Mouse (Mus musculus) MEL (cell line): ENCODE measurements around the gene Cpt2. TPM values are rescaled to one million over a fixed set of nuclear protein-coding genes. Genes with fewer than 3 reads are reported as not detected.

Experiments used
- DNase-seq: peaks from one replicate; pipeline ENCODE4 v3.0.0; 2011; ENCODE audit warnings: low read depth, low spot score
- H3K27ac ChIP-seq: 2 replicates; pipeline ENCODE4 v1.5.1; 2012; ENCODE audit warnings: low read depth, mild to moderate bottlenecking, control low read depth, low read length, moderate library complexity; ENCODE audit not compliant: control insufficient read depth
- H3K27me3 ChIP-seq, 2 experiments: fragments of 150-350 bp in 1 of 2; sonication (generic) in 1 of 2; 2 replicates each; pipeline ENCODE4 v1.6.1; 2012; ENCODE audit warnings: low read length in 2 of 2, mild to moderate bottlenecking in 2 of 2, improper control_type of control experiment in 1 of 2, moderate library complexity in 1 of 2; ENCODE audit not compliant: insufficient read depth in 2 of 2, control insufficient read depth in 1 of 2
- H3K36me3 ChIP-seq, 2 experiments: 2 replicates each; pipeline ENCODE4 v1.6.1; 2012 to 2014; ENCODE audit warnings: low read length in 2 of 2, improper control_type of control experiment in 1 of 2, inconsistent platforms in 1 of 2, mild to moderate bottlenecking in 1 of 2; ENCODE audit not compliant: insufficient read depth in 2 of 2, control insufficient read depth in 1 of 2
- H3K4me1 ChIP-seq, 2 experiments: fragments of 150-350 bp in 1 of 2; sonication (generic) in 1 of 2; 2 replicates each; pipeline ENCODE4 v1.6.1; 2012; ENCODE audit warnings: low read length in 2 of 2, improper control_type of control experiment in 1 of 2, mild to moderate bottlenecking in 1 of 2; ENCODE audit not compliant: insufficient read depth in 2 of 2, control insufficient read depth in 1 of 2
- H3K4me3 ChIP-seq, 2 experiments: fragments of 150-350 bp in 1 of 2; sonication (generic) in 1 of 2; 2 replicates each; pipeline ENCODE4 v1.5.1; 2012; ENCODE audit warnings: low read depth in 2 of 2, low read length in 2 of 2, mild to moderate bottlenecking in 2 of 2, moderate library complexity in 2 of 2, control low read depth in 1 of 2, improper control_type of control experiment in 1 of 2; ENCODE audit not compliant: control insufficient read depth in 1 of 2, insufficient read depth in 1 of 2
- H3K79me2 ChIP-seq: 2 replicates; pipeline ENCODE4 v1.6.1; 2012; ENCODE audit warnings: mild to moderate bottlenecking, low read length, moderate library complexity; ENCODE audit not compliant: control insufficient read depth, poor library complexity, insufficient read depth
- H3K9ac ChIP-seq: 2 replicates; pipeline ENCODE4 v1.6.1; 2012; ENCODE audit warnings: low read depth, mild to moderate bottlenecking, control low read depth, low read length, moderate library complexity; ENCODE audit not compliant: control insufficient read depth, poor library complexity, severe bottlenecking
- H3K9me3 ChIP-seq: fragments of 150-350 bp; sonication (generic); replicated peaks from 2 replicates; pipeline ENCODE4 v1.6.1; 2012; ENCODE audit warnings: mild to moderate bottlenecking, low read length, improper control_type of control experiment, moderate library complexity; ENCODE audit not compliant: insufficient read depth
- BHLHE40 ChIP-seq: IDR thresholded peaks from 2 replicates; pipeline ENCODE4 v1.6.1; 2012; ENCODE audit warnings: low read depth, mild to moderate bottlenecking, inconsistent platforms, low read length, improper control_type of control experiment, borderline replicate concordance
- CTCF ChIP-seq, 3 experiments: IDR thresholded peaks in 2 of 3; conservative IDR thresholded peaks in 1 of 3; 2 replicates each; pipeline ENCODE4 v1.5.1; 2011 to 2012; ENCODE audit warnings: low read length in 3 of 3, low read depth in 2 of 3, mild to moderate bottlenecking in 2 of 3, improper control_type of control experiment in 1 of 3, inconsistent platforms in 1 of 3, mixed read lengths in 1 of 3, moderate library complexity in 1 of 3; ENCODE audit not compliant: control insufficient read depth in 1 of 3, insufficient read depth in 1 of 3, poor library complexity in 1 of 3, severe bottlenecking in 1 of 3
- E2F4 ChIP-seq: IDR thresholded peaks from 2 replicates; pipeline ENCODE4 v1.6.1; 2011; ENCODE audit warnings: low read depth, low read length, improper control_type of control experiment, borderline replicate concordance
- ELF1 ChIP-seq: IDR thresholded peaks from 2 replicates; pipeline ENCODE4 v1.6.1; 2014; ENCODE audit warnings: low read depth, mild to moderate bottlenecking, inconsistent platforms, low read length, improper control_type of control experiment, moderate library complexity
- JUND ChIP-seq: IDR thresholded peaks from 2 replicates; pipeline ENCODE4 v1.6.1; 2011; ENCODE audit warnings: low read depth, mild to moderate bottlenecking, improper control_type of control experiment, low read length
- KAT2A ChIP-seq: conservative IDR thresholded peaks from 2 replicates; pipeline ENCODE4 v1.6.1; 2012; ENCODE audit warnings: low read depth, low read length, improper control_type of control experiment, inconsistent platforms
- MAFK ChIP-seq: IDR thresholded peaks from 2 replicates; pipeline ENCODE4 v1.6.1; 2011; ENCODE audit warnings: low read depth, mild to moderate bottlenecking, low read length, improper control_type of control experiment, borderline replicate concordance
- MXI1 ChIP-seq: IDR thresholded peaks from 2 replicates; pipeline ENCODE4 v1.6.1; 2011; ENCODE audit warnings: mild to moderate bottlenecking, low read depth, low read length, improper control_type of control experiment
- MYB ChIP-seq: IDR thresholded peaks from 2 replicates; pipeline ENCODE4 v1.6.1; 2011; ENCODE audit warnings: mild to moderate bottlenecking, low read depth, low read length, improper control_type of control experiment
- NRF1 ChIP-seq: IDR thresholded peaks from 2 replicates; pipeline ENCODE4 v1.6.1; 2014; ENCODE audit warnings: low read depth, mild to moderate bottlenecking, inconsistent platforms, low read length, improper control_type of control experiment, moderate library complexity; ENCODE audit not compliant: poor library complexity, insufficient read depth, severe bottlenecking
- POLR2A ChIP-seq, 2 experiments: IDR thresholded peaks; 2 replicates each; pipeline ENCODE4 v1.6.1; 2011 to 2012; ENCODE audit warnings: low read length in 2 of 2, mild to moderate bottlenecking in 2 of 2, control low read depth in 1 of 2, improper control_type of control experiment in 1 of 2, low read depth in 1 of 2, moderate library complexity in 1 of 2; ENCODE audit not compliant: control insufficient read depth in 1 of 2, insufficient read depth in 1 of 2, poor library complexity in 1 of 2
- POLR2AphosphoS2 ChIP-seq: IDR thresholded peaks from 2 replicates; pipeline ENCODE4 v1.6.1; 2011; ENCODE audit warnings: low read length, improper control_type of control experiment
- POLR2AphosphoS5 ChIP-seq: IDR thresholded peaks from 2 replicates; pipeline ENCODE4 v1.6.1; 2012; ENCODE audit warnings: low read depth, borderline replicate concordance, mild to moderate bottlenecking, inconsistent platforms, low read length, moderate library complexity, mixed read lengths
- SIN3A ChIP-seq: IDR thresholded peaks from 2 replicates; pipeline ENCODE4 v1.6.1; 2012; ENCODE audit warnings: low read length, improper control_type of control experiment, inconsistent platforms
- ZKSCAN1 ChIP-seq: IDR thresholded peaks from 2 replicates; pipeline ENCODE4 v1.6.1; 2012; ENCODE audit warnings: low read depth, mild to moderate bottlenecking, inconsistent platforms, low read length, improper control_type of control experiment, moderate library complexity
- ZNF384 ChIP-seq: IDR thresholded peaks from 2 replicates; pipeline ENCODE4 v1.6.1; 2012; ENCODE audit warnings: low read depth, mild to moderate bottlenecking, inconsistent platforms, low read length, improper control_type of control experiment
- polyA plus RNA-seq, 2 experiments: library from polyadenylated mRNA; stranded (reverse) in 1 of 2; unstranded in 1 of 2; fragments of >175 nt in 1 of 2; fragments of >200 nt in 1 of 2; gene quantifications; 2 replicates each; pipeline versions ENCODE4 v1.2.1 to v1.2.4; 2012; ENCODE audit warnings: low replicate concordance in 2 of 2, low read depth in 1 of 2; ENCODE audit not compliant: insufficient read length in 2 of 2, insufficient read depth in 1 of 2, missing spikeins in 1 of 2
- total RNA-seq: library from RNA; depleted of rRNA; stranded (reverse); fragments of 300-350 nt; gene quantifications from 2 replicates; pipeline ENCODE4 v1.2.3, GENCODE M21; 2012

The Cpt2 gene
- total and polyA plus RNA-seq, 3 experiments, result 14.0 to 37.6 TPM; not detected in 1

DNA sequence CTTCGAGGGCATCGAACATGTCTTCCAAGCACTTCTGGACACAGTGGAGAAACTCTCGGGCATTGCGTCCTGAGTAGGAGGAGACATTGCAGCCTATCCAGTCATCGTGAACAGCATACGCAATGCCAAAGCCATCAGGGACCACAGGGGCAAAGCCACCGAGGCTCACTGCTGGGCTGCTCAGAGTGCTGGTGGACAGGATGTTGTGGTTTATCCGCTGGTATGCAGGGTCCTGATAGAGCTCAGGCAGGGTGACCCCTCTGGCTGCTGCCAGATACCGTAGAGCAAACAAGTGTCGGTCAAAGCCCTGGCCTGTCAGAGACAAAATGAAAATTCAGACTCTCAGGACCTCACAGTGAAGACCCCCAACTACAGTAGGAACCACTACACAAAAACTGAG, 19.2 kb downstream of the Cpt2 start:
- TF ChIP-seq POLR2AphosphoS5 (no peak), SIN3A (no peak), POLR2AphosphoS2 (no peak), ZKSCAN1 (no peak), MYB (no peak)
- TF ChIP-seq, all 39 proteins: peak for 0
- H3K4me1 ChIP-seq, result no peaks in the 10 kb centered on the region
- H3K79me2 ChIP-seq, result no peaks in the 10 kb centered on the region
- no peak overlapping the region for H3K9ac ChIP-seq
- no peaks in the 10 kb centered on the region for H3K27me3 ChIP-seq
- no peaks in the 10 kb centered on the region for H3K9me3 ChIP-seq
- no peaks in the 10 kb centered on the region for H3K36me3 ChIP-seq
- no peak overlapping the region for H3K4me3 ChIP-seq
- no peak for DNase-seq
- no peak overlapping the region for H3K27ac ChIP-seq

DNA sequence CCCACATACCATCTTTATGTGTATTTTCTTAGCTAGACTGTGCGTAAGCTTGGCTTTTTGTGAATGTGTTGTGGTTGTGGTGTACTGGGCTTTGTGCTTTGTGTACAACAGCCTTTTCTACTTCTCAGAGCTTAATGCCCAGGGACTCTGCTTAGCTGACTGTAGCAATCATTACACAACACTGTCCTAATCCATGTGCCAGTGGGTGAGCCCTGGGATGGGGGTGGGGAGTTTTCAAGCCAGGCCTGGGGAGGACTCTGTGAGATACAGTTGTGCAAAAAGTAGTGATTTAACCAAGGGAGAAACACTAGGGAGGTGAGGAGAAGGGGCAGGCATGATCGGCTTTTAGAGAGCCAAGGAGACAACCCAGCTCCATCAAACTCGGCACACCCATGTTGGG, 23.2 kb downstream of the Cpt2 start:
- H3K79me2 ChIP-seq, result no peaks in the 10 kb centered on the region
- no peaks in the 10 kb centered on the region; a peak in 1 of 4 replicates for H3K36me3 ChIP-seq
- H3K27ac ChIP-seq, result no peak overlapping the region
- H3K9me3 ChIP-seq, result no peaks in the 10 kb centered on the region
- no peak overlapping the region for H3K9ac ChIP-seq
- no peaks in the 10 kb centered on the region for H3K27me3 ChIP-seq
- H3K4me1 ChIP-seq, result no peaks in the 10 kb centered on the region
- DNase-seq, result no peak
- H3K4me3 ChIP-seq, result no peak overlapping the region
- no peak for TF ChIP-seq E2F4
- TF ChIP-seq NRF1, result no peak
- no peak for TF ChIP-seq MAFK
- no peak for TF ChIP-seq ZNF384
- TF ChIP-seq MXI1, result no peak
- no peak for TF ChIP-seq CTCF (IDR thresholded peaks at IDR 0.05 in 2 of 3, conservative IDR thresholded peaks at IDR 0.05 in 1 of 3; ENCODE audit: control insufficient read depth in 1 of 3, insufficient read depth in 1 of 3, low read depth in 2 of 3, low read length in 3 of 3, poor library complexity in 1 of 3, severe bottlenecking in 1 of 3)
- TF ChIP-seq BHLHE40, result no peak

DNA sequence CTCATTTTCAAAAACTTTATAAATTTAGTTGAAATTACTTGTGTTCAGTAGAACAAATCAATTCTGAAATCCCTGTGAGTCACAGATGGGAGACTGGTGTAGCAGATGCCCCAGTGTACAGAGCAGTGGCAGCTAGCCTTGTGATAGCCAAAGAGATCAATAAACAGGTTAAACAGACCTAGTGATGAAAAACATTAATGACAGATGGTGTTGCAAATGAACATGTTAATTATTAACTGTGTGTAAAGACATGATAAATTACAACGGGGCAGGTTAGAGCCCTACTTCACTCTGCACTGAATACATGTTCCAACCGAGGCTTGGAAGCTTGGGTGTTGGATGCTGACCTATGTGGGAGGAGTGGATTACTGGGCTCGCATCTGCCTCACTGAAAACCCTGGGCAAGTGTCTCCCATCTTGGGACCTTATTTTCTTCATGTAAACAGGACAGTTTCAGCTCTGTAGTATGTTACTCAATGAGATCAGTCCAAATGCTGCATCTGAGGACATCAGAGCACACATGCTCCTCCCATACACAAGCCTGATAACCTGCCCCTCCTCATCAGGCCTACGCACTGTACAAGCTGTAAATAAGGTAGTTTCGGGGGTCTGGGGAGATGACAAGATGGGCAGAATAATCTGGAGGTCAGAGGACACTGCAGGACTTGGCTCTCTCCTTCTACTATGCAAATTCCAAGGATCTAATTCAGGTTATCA, 24.0 kb downstream of the Cpt2 start:
- H3K9ac ChIP-seq, result no peak overlapping the region
- no peak overlapping the region for H3K27ac ChIP-seq
- no peaks in the 10 kb centered on the region for H3K9me3 ChIP-seq

More for the DNA sequence above, 24.0 kb downstream of the Cpt2 start:
- H3K4me1 ChIP-seq, result no peaks in the 10 kb centered on the region
- DNase-seq, result no peak
- TF ChIP-seq NRF1, result no peak
- TF ChIP-seq E2F4, result no peak
- no peak for TF ChIP-seq JUND
- no peak for TF ChIP-seq SIN3A
- no peak for TF ChIP-seq POLR2AphosphoS5
- TF ChIP-seq KAT2A, result no peak
- no peak for TF ChIP-seq MXI1
- TF ChIP-seq ZNF384, result no peak
- TF ChIP-seq POLR2A (IDR thresholded peaks at IDR 0.05; ENCODE audit: control insufficient read depth in 1 of 2, insufficient read depth in 1 of 2, low read depth in 1 of 2, low read length in 2 of 2, poor library complexity in 1 of 2), result no peak
- no peak for TF ChIP-seq ELF1
- TF ChIP-seq, all 39 proteins: peak for 0
- no peak overlapping the region for H3K4me3 ChIP-seq
- H3K79me2 ChIP-seq, result no peaks in the 10 kb centered on the region
- H3K36me3 ChIP-seq, result no peaks in the 10 kb centered on the region; a peak in 1 of 4 replicates
- H3K27me3 ChIP-seq, result no peaks in the 10 kb centered on the region
